Mouse (Mus musculus) C2C12 (cell line): ENCODE results near the gene Rdh16f1.

Experiments
- CEBPB ChIP-seq: IDR thresholded peaks from one replicate; pipeline ENCODE4 v1.6.1; 2011; ENCODE audit warnings: low read depth, mild to moderate bottlenecking, control low read depth, moderate library complexity
- CTCF ChIP-seq: IDR thresholded peaks from one replicate; pipeline ENCODE4 v1.5.1; 2011; ENCODE audit not compliant: control insufficient read depth, insufficient read depth, insufficient read length
- MYOG ChIP-seq: IDR thresholded peaks from one replicate; pipeline ENCODE4 v1.6.1; 2011; ENCODE audit not compliant: control insufficient read depth, insufficient read length; ENCODE audit errors: extremely low read depth

DNA sequence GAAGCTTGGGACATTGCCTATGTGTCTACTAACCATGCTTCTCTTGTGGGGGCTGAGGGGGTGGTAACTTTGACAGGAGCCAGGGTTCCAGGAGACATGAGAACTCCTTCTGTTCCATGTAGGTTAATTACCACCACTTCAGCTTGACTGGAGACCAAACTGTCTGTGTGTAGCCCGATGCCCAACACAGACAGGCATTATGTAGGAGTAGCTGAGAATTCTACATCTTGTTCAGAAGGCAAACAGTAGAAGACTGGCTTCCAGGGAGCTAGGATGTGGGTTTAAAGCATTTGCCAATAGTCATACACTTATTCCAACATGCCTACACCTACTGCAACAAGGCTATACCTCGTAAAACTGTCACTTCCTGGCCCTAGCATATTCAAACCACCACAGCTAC lies 79.0 kb downstream of the Rdh16f1 start:
- no peak for TF ChIP-seq CTCF
- no peak for TF ChIP-seq MYOG
- TF ChIP-seq CEBPB: no peak
